13 mouse cellular contexts compared by ENCODE assay signal in the genomic region with DNA sequence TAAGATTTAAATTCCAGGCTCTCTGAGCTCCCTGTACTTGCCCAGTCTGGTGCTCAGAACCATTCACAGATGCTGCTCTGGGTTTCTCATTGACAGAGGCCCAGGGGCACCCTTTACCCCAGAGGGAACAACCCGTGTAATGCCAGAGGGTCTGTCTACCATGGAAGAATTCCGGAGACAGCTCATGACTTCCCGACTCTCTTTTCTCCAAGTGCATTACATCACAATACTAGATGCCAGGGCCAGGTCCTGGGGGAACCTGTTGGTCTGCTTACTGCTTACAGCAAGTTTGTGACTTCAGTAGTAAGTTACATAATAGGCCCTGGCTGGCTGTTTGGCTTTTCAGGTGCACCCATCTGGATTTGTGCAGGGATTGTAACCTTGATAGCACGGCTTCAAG. TPM values are rescaled to one million over a fixed set of nuclear protein-coding genes. Genes with fewer than 3 reads are reported as not detected.
DNase-seq lines count a peak whose midpoint lies in the region; ATAC-seq and TF ChIP-seq lines count a peak whose summit lies in the region.
"Had no signal": no experiment of that assay in that cellular context is flagged by ENCODE, and none has a peak within 500 bp of the region (broad histone marks: within the 10 kb centered on the region; RNA-seq: fewer than 3 reads in every experiment).

No protein-coding gene starts in this region.

- H3K27ac ChIP-seq in kidney, embryonic 15.5 days = no peak overlapping the region
- H3K27ac ChIP-seq in lung, postnatal 0 days (ENCODE audit: low read length) = peak overlapping the region; percentile 52
- H3K27ac ChIP-seq: hindbrain, embryonic 14.5 days; left cerebral cortex, adult 2 months had no signal

- TF ChIP-seq EP300 in lung, postnatal 0 days (IDR thresholded peaks at IDR 0.05) = peak; percentile 66

- ATAC-seq in kidney, embryonic 15.5 days (replicated peaks; ENCODE audit: low FRiP score) = peak; percentile 61
- peak; percentile 77 for ATAC-seq in lung, postnatal 0 days

- H3K4me1 ChIP-seq in kidney, embryonic 15.5 days = peaks cover 21% of the 10 kb centered on the region
- no peaks in the 10 kb centered on the region; the same call in 1 of the 2 replicates for H3K4me1 ChIP-seq in lung, postnatal 0 days (ENCODE audit: insufficient read depth, low read depth, low read length)

- TF ChIP-seq CTCF in lung, postnatal 0 days (IDR thresholded peaks at IDR 0.05) = no peak

- no peak overlapping the region for H3K4me3 ChIP-seq in kidney, embryonic 15.5 days (replicated peaks)
- no peak overlapping the region for H3K4me3 ChIP-seq in lung, postnatal 0 days (ENCODE audit: low read depth, low read length)
- H3K4me3 ChIP-seq: left cerebral cortex, adult 2 months had no signal

- peak; percentile 45 for DNase-seq in urinary bladder, postnatal 14 days (ENCODE audit: low spot score)
- DNase-seq in urinary bladder, adult 18-20 months (ENCODE audit: low spot score in 2 of 2) = no peak
- peak; percentile 83 for DNase-seq in lung, postnatal 0 days (ENCODE audit: low spot score)
- DNase-seq in retina, postnatal 1 day = no peak
- DNase-seq in frontal cortex, adult 2 months (ENCODE audit: extremely low spot score in 1 of 2, low spot score in 1 of 2) = no peak
- no peak for DNase-seq in layer of hippocampus, adult 11-12 months (ENCODE audit: low spot score)
- DNase-seq: cerebellum, adult 2 months; liver; midbrain, embryonic 14.5 days; thymus, postnatal 4 days had no signal

- no peak overlapping the region for H3K9ac ChIP-seq in kidney, embryonic 15.5 days
- no peak overlapping the region for H3K9ac ChIP-seq in lung, postnatal 0 days (replicated peaks; ENCODE audit: low read depth)
- H3K9ac ChIP-seq: hindbrain, embryonic 14.5 days had no signal

- no peaks in the 10 kb centered on the region for H3K36me3 ChIP-seq in kidney, embryonic 15.5 days
- H3K36me3 ChIP-seq in lung, postnatal 0 days (ENCODE audit: insufficient read depth, low read length) = no peaks in the 10 kb centered on the region

- no peaks in the 10 kb centered on the region for H3K27me3 ChIP-seq in kidney, embryonic 15.5 days
- no peaks in the 10 kb centered on the region for H3K27me3 ChIP-seq in lung, postnatal 0 days (replicated peaks; ENCODE audit: insufficient read depth, low read length)

- H3K4me2 ChIP-seq in kidney, embryonic 15.5 days = no peak overlapping the region
- H3K4me2 ChIP-seq in lung, postnatal 0 days (replicated peaks; ENCODE audit: low read depth, low read length) = no peak overlapping the region
- H3K4me2 ChIP-seq: hindbrain, embryonic 14.5 days had no signal

- no peaks in the 10 kb centered on the region for H3K9me3 ChIP-seq in kidney, embryonic 15.5 days (replicated peaks)
- H3K9me3 ChIP-seq in lung, postnatal 0 days (ENCODE audit: low read length) = no peaks in the 10 kb centered on the region

- 67% methylated on average over 4 of the region's 4 CpGs for WGBS in kidney, embryonic 15.5 days
- 49% methylated on average over 4 of the region's 4 CpGs for WGBS in lung, postnatal 0 days

RNA-seq across cellular contexts. Expression of a gene that starts 45.7 kb away (rescaled TPM):
- 76.5 and 81.2 TPM in 2 replicates for polyA plus RNA-seq in kidney, embryonic 15.5 days (2015; fragmentation: Nextera tagmentation; extraction: Ambion mirVana)
- 148 and 161 TPM in 2 replicates for polyA plus RNA-seq in lung, postnatal 0 days (2015; fragmentation: Nextera tagmentation; extraction: Ambion mirVana)
- 87.0 and 90.3 TPM in 2 replicates for polyA plus RNA-seq in frontal cortex, adult 2 months (2012; rRNA removed)

RNA-seq across cellular contexts. Expression of a gene that starts 47.0 kb away (rescaled TPM):
- polyA plus RNA-seq in kidney, embryonic 15.5 days (2015; fragmentation: Nextera tagmentation; extraction: Ambion mirVana) = 2.8 and 3.2 TPM in 2 replicates
- polyA plus RNA-seq in lung, postnatal 0 days (2015; fragmentation: Nextera tagmentation; extraction: Ambion mirVana) = 3.9 and 4.4 TPM in 2 replicates
- polyA plus RNA-seq in frontal cortex, adult 2 months (2012; rRNA removed) = 12.6 and 14.0 TPM in 2 replicates

Comparison
In these comparisons a context has a peak if more than half of its experiments do, and no peak if none do; other contexts are left out.
1. DNase-seq: peak in urinary bladder, postnatal 14 days (single experiment) and lung, postnatal 0 days (single experiment); none in urinary bladder, adult 18-20 months (0 of 2), retina, postnatal 1 day (single experiment), frontal cortex, adult 2 months (0 of 2) and layer of hippocampus, adult 11-12 months (single experiment).